Mouse (Mus musculus): ENCODE measurements at regions not wholly inside any gene's neighbourhood (a gene's known extent, or its start where the extent isn't known, plus 50 kb on each side); places are given as distances from the start of the nearest gene placed in this dataset.

GRCm38 (mm10) chr1:186433169-186433665 lies 272.6 kb downstream of the Tgfb2 start:
- TF ChIP-seq CTCF (IDR thresholded peaks at IDR 0.05; ENCODE audit: borderline replicate concordance, insufficient read depth, low read length) = no peak
- TF ChIP-seq POLR2A (IDR thresholded peaks at IDR 0.05; ENCODE audit: low read depth, low read length) = no peak

Measured in embryonic fibroblast, embryonic 13.5 days (primary cell).